Mouse (Mus musculus) megakaryocyte, adult 5-6 weeks (primary cell): ENCODE results near the gene Mul1. TPM values are rescaled to one million over a fixed set of nuclear protein-coding genes. Genes with fewer than 3 reads are reported as not detected.
"Not testable (repeated sequence)": the region's sequence is repeated elsewhere in the genome, so short reads cannot be mapped to it uniquely, and the experiment has no call there.

Experiments used
- ATAC-seq: 2 replicates; pipeline ENCODE4 v1.8.0; 2016; ENCODE audit warnings: mild to moderate bottlenecking, inconsistent platforms; ENCODE audit not compliant: poor library complexity, severe bottlenecking
- total RNA-seq, 2 experiments: library from RNA; stranded (forward) in 1 of 2; stranded (reverse) in 1 of 2; fragments of 153-499, 151-499 nt in 1 of 2; fragments of 221-1000, 200-1000 nt in 1 of 2; gene quantifications; 2 replicates each; pipeline versions ENCODE4 v1.2.3 to v1.2.4; 2015 to 2017

The Mul1 gene
- total RNA-seq (2015), result 4.9 and 8.1 TPM in 2 replicates
- 4.4 and 6.1 TPM in 2 replicates for total RNA-seq (2017)

DNA sequence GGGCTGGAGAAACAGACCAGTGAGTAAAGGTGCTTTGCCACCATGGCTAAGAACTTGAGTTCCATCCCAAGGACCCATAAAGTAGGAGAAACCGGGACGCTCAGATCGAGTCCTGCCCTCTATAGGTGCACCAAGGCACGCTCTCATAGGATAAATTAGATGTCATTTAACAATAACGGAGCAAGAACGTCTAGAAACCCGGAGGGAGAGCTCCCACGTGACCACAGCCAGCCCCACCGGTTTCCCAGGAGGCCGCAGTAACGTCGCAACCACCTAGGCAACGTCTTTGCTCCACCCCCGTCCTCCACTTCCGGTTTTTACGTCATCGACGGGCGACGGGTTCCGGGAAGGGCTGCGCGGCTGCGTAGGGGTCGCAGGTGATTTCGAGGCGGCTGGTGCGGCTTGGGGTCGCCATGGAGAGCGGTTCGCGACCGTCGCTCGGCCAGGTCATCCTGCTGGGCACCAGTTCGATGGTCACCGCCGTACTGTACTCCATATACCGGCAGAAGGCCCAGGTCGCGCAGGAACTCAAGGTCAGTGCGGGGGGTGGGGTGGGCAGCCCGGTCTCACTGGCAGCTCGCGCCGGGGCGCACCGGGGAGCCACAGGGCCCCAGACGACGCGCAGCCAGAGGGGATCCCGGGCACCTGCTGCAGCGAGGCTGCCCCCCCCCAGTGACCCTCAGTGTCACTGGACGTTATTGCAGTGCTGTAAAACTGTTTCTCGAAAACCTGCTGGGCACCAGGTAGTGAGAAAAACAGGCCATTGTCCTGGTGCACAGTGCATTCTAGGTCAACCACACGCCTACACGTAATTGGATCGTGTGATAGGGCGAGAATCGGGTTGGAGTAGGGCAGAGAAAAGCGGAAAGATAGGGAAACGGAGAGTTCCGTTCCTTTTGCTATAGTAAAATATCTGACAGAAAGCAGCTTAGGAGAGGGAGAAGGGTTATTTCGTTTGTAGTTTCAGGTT lies at the start of gene Mul1:
Gene Mul1, plus strand, starts transcription at position 325 of the 970 bp plus-strand sequence.
- peak; percentile 99 for ATAC-seq

DNA sequence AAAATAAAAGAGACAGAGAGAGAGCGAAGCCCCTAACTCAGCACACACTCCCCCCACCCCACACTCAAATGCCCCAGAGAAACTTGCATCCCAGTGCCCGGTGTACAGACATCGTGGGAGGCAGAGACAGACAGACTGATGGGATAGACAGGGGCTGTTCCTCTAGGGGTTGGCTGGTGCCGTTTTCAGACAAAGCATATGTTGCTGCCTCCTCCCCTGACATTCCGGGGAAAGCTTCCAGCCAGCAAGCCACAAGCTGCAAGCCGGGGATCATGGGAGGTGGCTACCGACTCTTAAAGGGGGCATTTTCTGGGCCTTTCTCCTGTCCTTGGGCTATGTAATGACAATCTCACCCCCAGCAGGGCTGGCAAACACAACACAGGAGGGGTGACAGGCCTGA lies 40.8 kb upstream of the Mul1 start:
- no peak for ATAC-seq

DNA sequence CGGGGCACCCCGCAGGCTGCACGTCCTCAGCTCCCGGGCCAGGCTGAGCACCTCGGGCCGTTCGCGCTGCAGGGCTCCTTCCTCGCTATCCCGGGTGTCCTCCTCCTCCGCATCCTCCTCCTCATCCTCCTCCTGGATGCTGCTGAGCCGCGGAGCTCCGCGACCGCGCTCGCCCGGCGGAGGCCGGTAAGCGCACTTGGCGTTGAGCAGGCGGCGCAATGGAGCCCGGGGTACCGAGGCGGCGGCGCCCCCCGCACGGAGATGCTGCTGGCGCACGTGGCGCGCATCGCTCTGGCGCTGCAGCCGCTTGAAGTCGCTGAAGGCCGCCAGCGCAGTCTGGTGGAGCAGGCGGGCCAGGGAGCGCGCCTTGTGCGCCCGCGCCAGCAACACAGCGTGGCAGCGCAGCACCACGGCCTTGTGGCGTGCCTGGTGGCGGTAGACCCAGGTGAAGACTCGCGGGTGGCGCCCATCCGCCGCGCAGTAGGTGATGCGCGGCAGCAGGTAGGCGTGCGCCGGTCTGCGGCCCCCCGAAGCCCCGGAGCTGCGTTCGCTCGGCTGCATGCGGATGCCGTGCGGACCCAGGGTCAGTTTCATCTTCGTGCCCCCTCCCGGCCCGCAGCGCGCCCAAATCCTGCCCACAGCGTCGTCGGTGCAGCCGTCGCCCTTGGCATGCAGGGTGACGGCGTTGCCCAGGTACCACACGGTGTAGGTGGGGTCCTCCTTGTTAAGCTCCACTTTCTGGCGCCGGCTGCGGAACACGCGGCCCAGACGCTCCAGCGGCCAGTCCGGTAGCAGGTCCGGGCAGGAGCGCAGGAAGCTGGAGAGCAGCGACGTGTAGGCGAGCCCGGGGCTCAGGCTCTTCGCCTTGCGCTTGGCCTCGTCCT lies 39.1 kb upstream of the Mul1 start:
- no peak for ATAC-seq

GRCm38 (mm10) chr4:138395971-138396645 lies 38.4 kb upstream of the Mul1 start, which contains the start of gene Fam43b:
Gene Fam43b, minus strand, starts transcription at chr4:138396528.
- no peak for ATAC-seq

DNA sequence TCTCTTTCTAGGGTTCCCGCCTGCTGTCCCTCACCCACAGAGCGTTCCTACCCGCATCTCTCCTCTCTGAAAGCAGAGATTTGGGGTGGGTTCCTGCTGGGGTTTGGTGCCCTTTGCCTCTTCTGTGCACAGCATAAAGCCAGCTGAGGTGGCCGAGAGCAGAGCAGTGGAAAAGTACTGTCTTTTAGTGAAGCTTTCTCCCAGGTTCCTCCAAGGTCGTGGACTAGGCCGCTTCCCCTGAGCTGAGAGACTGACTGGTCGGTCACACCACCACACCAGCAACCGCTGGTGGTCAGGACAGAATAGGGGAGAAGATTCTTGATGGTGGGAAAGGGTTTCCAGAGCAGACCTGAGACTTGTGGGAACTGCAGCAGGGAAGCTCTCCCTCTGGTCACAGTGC lies 37.8 kb upstream of the Mul1 start:
- ATAC-seq, result no peak

- ATAC-seq, result no peak
Observed at GRCm38 (mm10) chr4:138404806-138405205, 29.7 kb upstream of the Mul1 start.

GRCm38 (mm10) chr4:138407479-138408194 lies 26.8 kb upstream of the Mul1 start:
- ATAC-seq, result no peak

- ATAC-seq, result no peak
Observed at GRCm38 (mm10) chr4:138411011-138411410, 23.5 kb upstream of the Mul1 start.

DNA sequence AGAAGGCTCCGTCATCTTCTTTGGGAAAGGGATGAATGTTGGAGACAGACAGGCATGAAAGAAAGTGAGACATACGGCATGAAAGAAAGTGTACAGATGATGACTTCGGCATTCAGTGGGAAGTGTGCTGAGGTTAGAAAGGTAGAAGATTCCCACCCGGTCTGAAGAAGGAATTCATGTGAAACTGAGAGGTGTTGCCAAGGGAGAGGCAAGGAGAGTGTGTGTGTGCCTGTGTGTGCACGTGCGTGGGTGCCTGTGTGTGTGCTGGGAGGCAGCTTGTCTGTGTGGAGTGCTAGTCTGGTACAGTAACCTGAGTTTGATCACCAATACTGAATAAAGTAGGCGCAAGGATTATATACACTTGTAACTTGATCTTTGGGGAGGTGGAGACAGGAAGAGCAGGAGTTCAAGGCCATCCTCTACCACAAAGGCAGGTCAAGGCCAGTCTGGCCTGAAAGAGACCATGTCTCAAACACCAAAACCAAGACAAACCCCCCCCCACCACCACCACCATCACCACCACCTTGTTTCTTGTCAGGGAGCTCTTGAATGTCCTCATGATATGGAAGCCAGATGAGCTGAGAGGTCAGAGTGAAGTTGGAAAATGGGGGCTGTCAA lies 22.9 kb upstream of the Mul1 start:
- no peak for ATAC-seq

GRCm38 (mm10) chr4:138414725-138415124 lies 19.7 kb upstream of the Mul1 start:
- no peak for ATAC-seq

DNA sequence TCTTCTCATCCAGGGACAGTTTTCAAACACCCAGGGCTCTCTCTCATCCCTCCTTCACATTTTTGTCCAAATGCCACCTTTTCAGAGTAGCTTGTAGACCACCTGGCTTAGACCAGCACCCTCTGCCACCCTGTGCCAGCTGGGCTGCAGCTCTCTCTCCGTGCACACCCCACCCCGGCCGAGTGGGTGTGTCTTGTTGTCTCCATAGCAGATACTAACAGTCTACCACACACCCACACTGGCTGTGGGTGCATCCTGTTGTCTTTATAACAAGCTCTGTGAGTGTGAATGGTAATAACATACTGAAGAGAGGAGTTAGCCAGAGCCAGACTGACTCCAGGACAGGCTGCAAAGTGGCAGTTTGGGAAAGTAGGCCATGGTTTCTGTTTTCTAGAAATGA lies 18.5 kb upstream of the Mul1 start:
- no peak for ATAC-seq

DNA sequence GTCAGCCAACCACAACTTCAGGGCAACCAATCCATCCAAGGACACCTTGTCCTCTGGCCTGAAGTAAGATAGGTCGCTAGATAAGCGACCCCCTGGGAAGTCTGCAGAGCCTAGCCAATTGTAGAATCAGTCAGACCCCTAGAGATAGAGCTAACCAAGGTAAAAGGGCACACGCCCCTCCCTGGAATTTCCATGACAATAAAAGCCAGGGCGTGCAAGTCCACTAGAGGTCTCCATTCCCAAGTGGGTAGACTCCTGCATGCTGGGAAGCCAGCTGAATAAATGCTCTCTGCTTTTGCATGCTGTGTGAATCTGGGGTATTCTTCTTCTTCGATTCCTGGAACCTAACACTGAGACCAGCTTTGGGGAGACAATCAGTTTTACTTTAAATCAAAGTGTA lies 18.1 kb upstream of the Mul1 start:
- ATAC-seq, result no peak

DNA sequence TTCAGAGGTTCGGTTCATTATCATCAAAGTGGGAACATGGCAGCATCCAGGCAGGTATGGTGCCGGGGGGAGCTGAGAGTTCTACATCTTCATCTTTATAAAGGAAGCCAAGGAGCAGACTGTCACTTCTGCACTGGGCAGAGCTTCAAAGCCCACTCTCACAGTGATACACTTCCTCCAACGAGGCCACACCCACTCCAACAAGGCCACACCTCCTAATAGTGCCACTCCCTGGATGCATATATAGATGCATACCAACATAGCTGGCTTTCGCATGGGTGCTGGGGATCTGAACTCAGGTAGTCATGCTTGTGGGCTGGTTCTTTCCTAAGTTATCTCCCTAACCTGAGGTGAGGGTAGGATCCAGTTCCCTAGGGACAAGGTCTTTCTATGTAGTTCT lies 16.6 kb upstream of the Mul1 start:
- no peak for ATAC-seq

- no peak for ATAC-seq
Observed at GRCm38 (mm10) chr4:138418340-138418957, 16.0 kb upstream of the Mul1 start.

GRCm38 (mm10) chr4:138425028-138425427 lies 9.4 kb upstream of the Mul1 start:
- no peak for ATAC-seq

GRCm38 (mm10) chr4:138425604-138426003 lies 8.9 kb upstream of the Mul1 start:
- not testable (repeated sequence) for ATAC-seq

GRCm38 (mm10) chr4:138426778-138427705 lies 7.4 kb upstream of the Mul1 start:
- peak; percentile 89 for ATAC-seq

GRCm38 (mm10) chr4:138429778-138430177 lies 4.7 kb upstream of the Mul1 start:
- ATAC-seq, result no peak
